Mouse (Mus musculus): ENCODE measurements around the gene Fbln5. TPM values are rescaled to one million over a fixed set of nuclear protein-coding genes. Genes with fewer than 3 reads are reported as not detected.

Fbln5 gene
- polyA plus RNA-seq (2012; rRNA removed) (112 and 145 TPM in 2 replicates), polyA plus RNA-seq (2014; fragmentation: Nextera tagmentation; extraction: Ambion mirVana) (164 and 177 TPM in 2 replicates)

DNA sequence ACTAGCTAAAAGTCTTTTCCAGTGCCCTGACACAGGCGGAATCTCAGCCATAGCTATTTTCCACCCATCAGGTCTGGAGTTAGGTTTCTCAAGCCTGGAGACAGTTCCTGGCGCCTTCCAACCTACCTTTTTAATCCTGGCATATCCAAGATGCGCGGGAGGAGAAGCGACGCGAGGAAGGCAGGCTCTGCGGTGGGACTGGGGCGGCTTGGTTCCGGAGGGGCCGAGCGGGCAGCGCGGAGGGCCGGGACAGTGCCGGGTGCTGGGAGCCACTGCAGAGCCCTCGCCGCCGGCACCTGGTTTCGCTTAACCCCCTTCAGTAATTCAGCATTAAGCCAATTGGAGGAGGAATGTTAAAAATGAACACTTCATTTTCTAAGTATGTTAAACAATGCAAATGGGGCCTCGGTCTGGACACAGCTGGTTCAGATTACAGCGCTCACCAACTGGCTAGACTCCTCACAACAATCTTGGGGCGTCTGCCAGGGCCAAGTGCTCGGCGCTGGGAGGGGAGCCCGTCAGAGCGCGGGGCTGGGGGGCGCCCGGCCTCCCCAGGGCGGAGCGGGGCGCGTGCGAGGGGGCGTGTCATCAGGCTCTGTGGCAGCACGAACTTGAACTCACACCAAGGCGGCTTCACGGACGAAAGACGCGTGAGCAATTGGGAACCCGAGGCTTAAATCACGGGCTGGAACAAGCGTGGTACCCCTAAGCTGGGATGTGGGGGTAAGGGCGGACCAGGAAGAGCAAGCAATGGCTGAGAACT is at the start of gene Fbln5:
Gene Fbln5, minus strand, starts transcription at position 448 of the 763 bp plus-strand sequence.
- ATAC-seq (ENCODE audit: low FRiP score, low read depth) = peak; percentile 90
- H3K4me2 ChIP-seq (replicated peaks; ENCODE audit: low read depth, low read length, severe bottlenecking) = peak within 1 kb of the TSS; percentile 73
- H3K27me3 ChIP-seq (ENCODE audit: control insufficient read depth, insufficient read depth, low read length) = no peaks in the 10 kb centered on the region
- H3K9ac ChIP-seq (ENCODE audit: low read depth, low read length, severe bottlenecking) = peak within 1 kb of the TSS; percentile 67
- under 1% methylated on average over 46 of the region's 46 CpGs for WGBS
- H3K27ac ChIP-seq (replicated peaks; ENCODE audit: low read depth, low read length) = peak within 1 kb of the TSS; percentile 95
- H3K4me3 ChIP-seq (replicated peaks; ENCODE audit: low read length) = peak within 1 kb of the TSS; percentile 57
- TF ChIP-seq POLR2A (IDR thresholded peaks at IDR 0.05; ENCODE audit: borderline replicate concordance, extremely low read depth, insufficient read depth, insufficient read length) = no peak
- no peaks in the 10 kb centered on the region for H3K36me3 ChIP-seq (ENCODE audit: control insufficient read depth, insufficient read depth, low read length)
- DNase-seq (ENCODE audit: low spot score) = peak; percentile 88
- H3K9me3 ChIP-seq (ENCODE audit: control insufficient read depth, low read length) = no peaks in the 10 kb centered on the region
- H3K4me1 ChIP-seq (ENCODE audit: control insufficient read depth, insufficient read depth, low read length) = peaks cover 26% of the 10 kb centered on the region

DNA sequence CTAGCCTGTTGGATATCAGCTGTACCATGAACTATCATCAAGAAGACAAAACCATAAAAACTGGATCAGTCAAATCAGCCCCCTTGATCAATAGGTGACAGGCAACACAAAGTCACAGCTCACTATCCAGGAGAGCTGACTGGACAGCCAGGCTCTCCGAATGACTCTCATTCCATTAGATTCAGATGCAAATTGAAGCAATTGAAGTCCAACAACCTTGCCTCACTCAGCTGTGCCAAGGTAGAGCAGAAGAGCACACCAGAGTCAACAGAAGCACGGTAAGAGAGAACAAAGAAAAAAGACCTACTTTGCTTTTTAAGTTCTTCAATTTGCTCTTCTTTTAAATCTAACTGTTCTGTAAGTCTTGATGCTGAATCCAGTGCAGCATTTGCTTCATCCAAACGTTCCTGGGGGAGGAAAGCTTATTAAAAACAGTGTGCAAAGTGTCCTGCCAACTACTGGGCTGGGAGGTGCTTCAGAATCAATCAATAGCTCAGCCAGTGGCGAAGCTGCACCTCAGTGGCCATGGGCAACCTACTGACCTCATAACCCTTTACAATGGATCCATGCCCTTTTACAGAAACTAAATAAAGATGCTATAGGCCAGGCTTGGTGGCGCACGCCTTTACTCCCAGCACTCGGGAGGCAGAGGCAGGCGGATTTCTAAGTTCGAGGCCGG is 43.6 kb upstream of the Fbln5 start:
- no peak overlapping the region for H3K27ac ChIP-seq (replicated peaks; ENCODE audit: low read depth, low read length)
- 88% methylated on average over 10 of the region's 10 CpGs for WGBS
- H3K4me2 ChIP-seq (replicated peaks; ENCODE audit: low read depth, low read length, severe bottlenecking) = no peak overlapping the region
- peaks cover 22% of the 10 kb centered on the region for H3K36me3 ChIP-seq (ENCODE audit: control insufficient read depth, insufficient read depth, low read length)
- no peaks in the 10 kb centered on the region for H3K4me1 ChIP-seq (ENCODE audit: control insufficient read depth, insufficient read depth, low read length)
- H3K9ac ChIP-seq (ENCODE audit: low read depth, low read length, severe bottlenecking) = no peak overlapping the region
- H3K27me3 ChIP-seq (ENCODE audit: control insufficient read depth, insufficient read depth, low read length) = no peaks in the 10 kb centered on the region
- no peak for ATAC-seq (ENCODE audit: low FRiP score, low read depth)
- no peaks in the 10 kb centered on the region for H3K9me3 ChIP-seq (ENCODE audit: control insufficient read depth, low read length)
- H3K4me3 ChIP-seq (replicated peaks; ENCODE audit: low read length) = no peak overlapping the region
- DNase-seq (ENCODE audit: low spot score) = no peak
- TF ChIP-seq POLR2A (IDR thresholded peaks at IDR 0.05; ENCODE audit: borderline replicate concordance, extremely low read depth, insufficient read depth, insufficient read length) = no peak

DNA sequence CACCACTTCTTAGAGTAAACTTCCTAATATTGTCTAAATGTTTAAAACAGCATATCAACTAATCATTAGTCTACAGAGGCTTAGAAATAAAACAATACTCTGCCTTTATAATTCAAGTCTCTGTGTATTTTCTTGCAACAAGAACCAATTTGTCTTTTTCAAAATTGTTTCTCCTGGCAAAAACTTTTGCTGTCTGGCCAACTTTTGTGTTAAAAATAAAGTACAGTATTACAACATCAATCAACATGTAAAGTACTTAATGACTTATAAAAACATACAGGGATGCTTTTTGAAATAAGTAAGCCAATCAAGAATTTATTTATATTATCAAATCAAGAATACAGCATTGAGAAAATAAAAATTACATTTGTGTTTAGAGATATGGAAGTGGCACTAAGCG is 41.4 kb upstream of the Fbln5 start:
- H3K27ac ChIP-seq (replicated peaks; ENCODE audit: low read depth, low read length) = no peak overlapping the region
- H3K36me3 ChIP-seq (ENCODE audit: control insufficient read depth, insufficient read depth, low read length) = peaks cover 27% of the 10 kb centered on the region
- H3K4me3 ChIP-seq (replicated peaks; ENCODE audit: low read length) = no peak overlapping the region
- no peak overlapping the region for H3K4me2 ChIP-seq (replicated peaks; ENCODE audit: low read depth, low read length, severe bottlenecking)
- no peaks in the 10 kb centered on the region for H3K9me3 ChIP-seq (ENCODE audit: control insufficient read depth, low read length)
- H3K27me3 ChIP-seq (ENCODE audit: control insufficient read depth, insufficient read depth, low read length) = no peaks in the 10 kb centered on the region
- no peak for TF ChIP-seq POLR2A (IDR thresholded peaks at IDR 0.05; ENCODE audit: borderline replicate concordance, extremely low read depth, insufficient read depth, insufficient read length)
- ATAC-seq (ENCODE audit: low FRiP score, low read depth) (no peak), DNase-seq (ENCODE audit: low spot score) (no peak)
- H3K9ac ChIP-seq (ENCODE audit: low read depth, low read length, severe bottlenecking) = no peak overlapping the region
- H3K4me1 ChIP-seq (ENCODE audit: control insufficient read depth, insufficient read depth, low read length) = no peaks in the 10 kb centered on the region
- 100% methylated on average over 1 of the region's 1 CpGs for WGBS

DNA sequence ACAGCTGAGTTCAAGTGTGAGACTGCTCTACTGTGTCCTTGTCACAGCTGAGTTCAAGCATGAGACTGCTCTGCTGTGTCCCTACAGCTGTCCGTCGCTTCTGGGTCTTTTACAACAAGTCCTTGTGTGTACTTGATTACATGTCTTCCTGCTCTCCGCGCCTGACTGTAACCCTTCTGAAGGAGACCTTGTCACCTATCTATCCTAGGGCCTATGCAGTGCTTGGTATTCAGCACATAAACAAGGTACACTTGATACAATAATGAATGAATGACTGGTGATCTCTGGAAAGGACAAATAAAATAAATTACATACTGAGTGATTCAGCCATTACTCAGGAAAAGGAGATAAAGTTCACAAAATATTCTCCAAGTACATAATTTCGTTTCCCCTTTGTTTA is 39.2 kb upstream of the Fbln5 start:
- no peak overlapping the region for H3K4me2 ChIP-seq (replicated peaks; ENCODE audit: low read depth, low read length, severe bottlenecking)
- no peak overlapping the region for H3K9ac ChIP-seq (ENCODE audit: low read depth, low read length, severe bottlenecking)
- no peak overlapping the region for H3K4me3 ChIP-seq (replicated peaks; ENCODE audit: low read length)
- no peak for TF ChIP-seq POLR2A (IDR thresholded peaks at IDR 0.05; ENCODE audit: borderline replicate concordance, extremely low read depth, insufficient read depth, insufficient read length)
- no peaks in the 10 kb centered on the region for H3K9me3 ChIP-seq (ENCODE audit: control insufficient read depth, low read length)
- WGBS = 91% methylated on average over 5 of the region's 5 CpGs
- H3K27ac ChIP-seq (replicated peaks; ENCODE audit: low read depth, low read length) = no peak overlapping the region
- no peaks in the 10 kb centered on the region for H3K27me3 ChIP-seq (ENCODE audit: control insufficient read depth, insufficient read depth, low read length)
- H3K4me1 ChIP-seq (ENCODE audit: control insufficient read depth, insufficient read depth, low read length) = no peaks in the 10 kb centered on the region
- DNase-seq (ENCODE audit: low spot score) = no peak
- ATAC-seq (ENCODE audit: low FRiP score, low read depth) = no peak
- peaks cover 33% of the 10 kb centered on the region for H3K36me3 ChIP-seq (ENCODE audit: control insufficient read depth, insufficient read depth, low read length)

DNA sequence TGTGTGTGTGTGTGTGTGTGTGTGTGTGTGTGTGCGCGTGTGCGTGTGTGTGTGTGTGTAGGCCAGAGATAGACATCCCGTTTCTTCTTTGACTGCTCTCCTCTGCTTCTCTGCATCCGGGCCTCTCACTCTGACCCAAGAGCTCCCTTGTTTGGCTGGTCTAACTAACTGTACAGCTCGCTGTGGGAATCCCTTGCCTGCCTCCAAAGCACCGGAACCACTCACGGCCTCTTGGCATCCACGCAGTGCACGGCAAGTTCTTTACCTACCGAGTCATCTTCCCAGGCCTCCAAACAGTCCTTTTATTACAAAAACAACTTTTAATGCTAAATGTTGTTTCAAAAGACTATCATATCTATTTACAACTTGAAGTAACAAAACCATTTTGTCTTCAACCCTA is 35.5 kb upstream of the Fbln5 start:
- H3K27me3 ChIP-seq (ENCODE audit: control insufficient read depth, insufficient read depth, low read length) = no peaks in the 10 kb centered on the region
- no peak overlapping the region for H3K27ac ChIP-seq (replicated peaks; ENCODE audit: low read depth, low read length)
- H3K4me3 ChIP-seq (replicated peaks; ENCODE audit: low read length) = no peak overlapping the region
- H3K4me1 ChIP-seq (ENCODE audit: control insufficient read depth, insufficient read depth, low read length) = 0 out of 2 replicates have a peak, but pooled peaks cover 4% of the 10 kb centered on the region
- no peak overlapping the region for H3K4me2 ChIP-seq (replicated peaks; ENCODE audit: low read depth, low read length, severe bottlenecking)
- no peaks in the 10 kb centered on the region for H3K9me3 ChIP-seq (ENCODE audit: control insufficient read depth, low read length)
- TF ChIP-seq POLR2A (IDR thresholded peaks at IDR 0.05; ENCODE audit: borderline replicate concordance, extremely low read depth, insufficient read depth, insufficient read length) = no peak
- ATAC-seq (ENCODE audit: low FRiP score, low read depth) (no peak), DNase-seq (ENCODE audit: low spot score) (no peak)
- H3K9ac ChIP-seq (ENCODE audit: low read depth, low read length, severe bottlenecking) = no peak overlapping the region
- 97% methylated on average over 11 of the region's 11 CpGs for WGBS
- H3K36me3 ChIP-seq (ENCODE audit: control insufficient read depth, insufficient read depth, low read length) = peaks cover 26% of the 10 kb centered on the region; the same call in 1 of the 2 replicates

All from limb, embryonic 14.5 days (tissue).